Mouse (Mus musculus) liver, embryonic 14.5 days (tissue): Measurements from ENCODE around the gene Tspan32.

Experiments
- CTCF ChIP-seq: IDR thresholded peaks from 2 replicates; pipeline ENCODE4 v1.5.1; 2016; ENCODE audit warnings: antibody characterized with exemption, low read depth, control low read depth
- EP300 ChIP-seq: IDR thresholded peaks from 2 replicates; pipeline ENCODE4 v1.6.1; 2016; ENCODE audit warnings: antibody characterized with exemption, low read depth

DNA sequence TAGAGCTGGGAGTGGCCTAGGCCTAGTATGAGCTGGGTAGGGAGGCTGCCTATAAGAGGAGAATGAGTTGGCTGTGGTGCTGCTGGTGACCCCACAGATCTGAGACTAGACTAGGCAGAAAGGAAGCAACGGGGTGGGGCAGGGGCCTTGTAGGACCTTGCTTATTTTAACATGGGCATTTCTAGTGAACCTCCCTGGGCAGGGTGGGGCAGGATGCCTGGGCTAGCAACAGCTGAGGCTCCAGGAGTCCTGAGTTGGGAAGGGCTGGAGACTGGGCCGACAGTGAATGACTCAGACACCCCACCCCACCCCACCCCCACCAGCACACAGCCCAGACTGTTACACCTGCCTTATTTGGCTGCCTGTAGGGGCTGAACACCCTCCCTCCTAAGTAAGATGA is 57.9 kb downstream of the Tspan32 start:
- TF ChIP-seq CTCF = no peak
- no peak for TF ChIP-seq EP300
